11 mouse cellular contexts compared by ENCODE assay signal in the genomic region with DNA sequence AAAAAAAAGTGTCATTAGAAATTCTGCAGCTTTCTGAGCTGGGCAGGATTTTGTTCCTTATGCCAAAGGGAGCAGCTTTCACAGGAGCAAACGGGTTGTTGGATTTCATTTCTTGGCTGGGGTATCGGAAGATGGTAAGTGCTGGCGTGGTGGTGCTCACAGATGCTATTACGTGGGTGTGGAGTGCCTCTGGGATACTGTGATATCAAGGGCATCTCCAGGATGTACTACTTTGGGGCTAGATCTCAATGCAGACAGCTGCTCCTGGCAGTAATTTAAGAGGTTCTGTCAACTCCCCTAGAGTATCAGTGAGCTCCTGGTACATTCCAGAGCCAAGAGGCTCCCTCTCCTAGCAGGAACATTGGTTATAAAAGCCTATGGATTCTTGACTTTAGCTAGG. TPM values are rescaled to one million over a fixed set of nuclear protein-coding genes. Genes with fewer than 3 reads are reported as not detected.
DNase-seq lines count a peak whose midpoint lies in the region; ATAC-seq lines count a peak whose summit lies in the region.
"Had no signal": no experiment of that assay in that cellular context is flagged by ENCODE, and none has a peak within 500 bp of the region (broad histone marks: within the 10 kb centered on the region; RNA-seq: fewer than 3 reads in every experiment).

No protein-coding gene starts in this region.

- peaks cover 16% of the 10 kb centered on the region for H3K4me1 ChIP-seq in lung, embryonic 16.5 days (replicated peaks; ENCODE audit: control insufficient read depth, insufficient read depth, low read length)
- peaks cover 29% of the 10 kb centered on the region for H3K4me1 ChIP-seq in limb, embryonic 15.5 days
- no peaks in the 10 kb centered on the region; the same call in 1 of the 2 replicates for H3K4me1 ChIP-seq in intestine, embryonic 16.5 days (ENCODE audit: control insufficient read depth, insufficient read depth, low read length)
- no peaks in the 10 kb centered on the region for H3K4me1 ChIP-seq in hindbrain, embryonic 13.5 days (replicated peaks)
- H3K4me1 ChIP-seq: midbrain, embryonic 15.5 days had no signal

- H3K36me3 ChIP-seq in lung, embryonic 16.5 days (ENCODE audit: control insufficient read depth, insufficient read depth, low read length), result peaks cover 18% of the 10 kb centered on the region
- peaks cover 38% of the 10 kb centered on the region for H3K36me3 ChIP-seq in limb, embryonic 15.5 days
- H3K36me3 ChIP-seq in intestine, embryonic 16.5 days (ENCODE audit: control insufficient read depth, insufficient read depth, low read length), result peaks cover 2% of the 10 kb centered on the region; the same call in 1 of the 2 replicates
- H3K36me3 ChIP-seq in hindbrain, embryonic 13.5 days, result peaks cover 67% of the 10 kb centered on the region

- ATAC-seq in frontal cortex, adult (ENCODE audit: low TSS enrichment), result peak; percentile 84
- ATAC-seq in lung, embryonic 16.5 days (ENCODE audit: low read depth), result no peak; the same call in 1 of the 2 replicates
- no peak for ATAC-seq in limb, embryonic 15.5 days (ENCODE audit: insufficient number of reproducible peaks, low FRiP score, low TSS enrichment, low read depth)
- ATAC-seq in intestine, embryonic 16.5 days, result no peak
- no peak for ATAC-seq in hindbrain, embryonic 13.5 days (ENCODE audit: low FRiP score)
- ATAC-seq: inflammation-experienced regulatory T-cells, adult 6 months; midbrain, embryonic 15.5 days had no signal

- H3K4me3 ChIP-seq in lung, embryonic 16.5 days (ENCODE audit: low read length), result peak overlapping the region; percentile 41
- peak overlapping the region; percentile 39 for H3K4me3 ChIP-seq in limb, embryonic 15.5 days
- H3K4me3 ChIP-seq in intestine, embryonic 16.5 days (ENCODE audit: low read length), result no peak overlapping the region
- no peak overlapping the region for H3K4me3 ChIP-seq in hindbrain, embryonic 13.5 days
- H3K4me3 ChIP-seq: midbrain, embryonic 15.5 days had no signal

- H3K9ac ChIP-seq in lung, embryonic 16.5 days (ENCODE audit: low read length), result peak overlapping the region; percentile 64
- peak overlapping the region; percentile 46 for H3K9ac ChIP-seq in limb, embryonic 15.5 days
- no peak overlapping the region for H3K9ac ChIP-seq in intestine, embryonic 16.5 days (ENCODE audit: low read depth, low read length)
- no peak overlapping the region for H3K9ac ChIP-seq in hindbrain, embryonic 13.5 days
- H3K9ac ChIP-seq: midbrain, embryonic 15.5 days had no signal

- H3K9me3 ChIP-seq in lung, embryonic 16.5 days (ENCODE audit: control insufficient read depth, low read length), result no peaks in the 10 kb centered on the region
- H3K9me3 ChIP-seq in limb, embryonic 15.5 days, result no peaks in the 10 kb centered on the region
- no peaks in the 10 kb centered on the region for H3K9me3 ChIP-seq in intestine, embryonic 16.5 days (ENCODE audit: control insufficient read depth, low read length)
- no peaks in the 10 kb centered on the region for H3K9me3 ChIP-seq in hindbrain, embryonic 13.5 days
- H3K9me3 ChIP-seq: midbrain, embryonic 15.5 days had no signal

- DNase-seq in frontal cortex, postnatal 25 days (ENCODE audit: low spot score in 2 of 2), result no peak
- DNase-seq in lung, postnatal 10 days, result no peak
- DNase-seq in layer of hippocampus, adult 8-10 months (ENCODE audit: low spot score in 2 of 2), result peak; percentile 76 to 80
- DNase-seq: B cell, adult 2 months had no signal

- 64% methylated on average over 4 of the region's 4 CpGs for WGBS in lung, embryonic 16.5 days
- 73% methylated on average over 4 of the region's 4 CpGs for WGBS in limb, embryonic 15.5 days
- WGBS in intestine, embryonic 16.5 days, result 96% methylated on average over 4 of the region's 4 CpGs
- WGBS in hindbrain, embryonic 13.5 days, result 92% methylated on average over 4 of the region's 4 CpGs

- peak overlapping the region; percentile 78 for H3K27ac ChIP-seq in lung, embryonic 16.5 days (ENCODE audit: low read length)
- peak overlapping the region; percentile 94 for H3K27ac ChIP-seq in limb, embryonic 15.5 days
- H3K27ac ChIP-seq in intestine, embryonic 16.5 days (ENCODE audit: low read length), result no peak overlapping the region
- no peak overlapping the region for H3K27ac ChIP-seq in hindbrain, embryonic 13.5 days
- H3K27ac ChIP-seq: midbrain, embryonic 15.5 days had no signal

- peak overlapping the region; percentile 50 for H3K4me2 ChIP-seq in lung, embryonic 16.5 days (ENCODE audit: low read depth, low read length)
- H3K4me2 ChIP-seq in limb, embryonic 15.5 days, result peak overlapping the region; percentile 36
- H3K4me2 ChIP-seq in intestine, embryonic 16.5 days (ENCODE audit: low read depth, low read length), result no peak overlapping the region
- no peak overlapping the region for H3K4me2 ChIP-seq in hindbrain, embryonic 13.5 days
- H3K4me2 ChIP-seq: midbrain, embryonic 15.5 days had no signal

- no peaks in the 10 kb centered on the region for H3K27me3 ChIP-seq in lung, embryonic 16.5 days (ENCODE audit: control insufficient read depth, insufficient read depth, low read depth, low read length)
- no peaks in the 10 kb centered on the region for H3K27me3 ChIP-seq in limb, embryonic 15.5 days
- no peaks in the 10 kb centered on the region for H3K27me3 ChIP-seq in intestine, embryonic 16.5 days (replicated peaks; ENCODE audit: control insufficient read depth, insufficient read depth, low read length)
- H3K27me3 ChIP-seq in hindbrain, embryonic 13.5 days, result no peaks in the 10 kb centered on the region
- H3K27me3 ChIP-seq: midbrain, embryonic 15.5 days had no signal

RNA-seq across cellular contexts. Expression of a gene that starts 42.1 kb away (rescaled TPM):
- 232 TPM in 2 replicates for polyA plus RNA-seq in lung, embryonic 16.5 days (2015; fragmentation: Nextera tagmentation; extraction: Ambion mirVana)
- 100 to 1,000 TPM; 104 to 118 (median 109) TPM for total RNA-seq in layer of hippocampus, adult 8-10 months (2022)
- 273 and 293 TPM in 2 replicates for polyA plus RNA-seq in limb, embryonic 15.5 days (2015; fragmentation: Nextera tagmentation; extraction: Ambion mirVana)
- polyA plus RNA-seq in intestine, embryonic 16.5 days (2015; fragmentation: Nextera tagmentation; extraction: Ambion mirVana), result 195 and 219 TPM in 2 replicates
- polyA plus RNA-seq in hindbrain, embryonic 13.5 days (2015; fragmentation: Nextera tagmentation; extraction: Ambion mirVana), result 248 and 256 TPM in 2 replicates

Comparison
In these comparisons a context has a peak if more than half of its experiments do, and no peak if none do; other contexts are left out.
1. DNase-seq: peak in layer of hippocampus, adult 8-10 months (2 of 2); none in frontal cortex, postnatal 25 days (0 of 2) and lung, postnatal 10 days (single experiment).
2. H3K27ac ChIP-seq: peak in lung, embryonic 16.5 days (single experiment) and limb, embryonic 15.5 days (single experiment); none in intestine, embryonic 16.5 days (single experiment) and hindbrain, embryonic 13.5 days (single experiment).
3. H3K4me2 ChIP-seq: peak in lung, embryonic 16.5 days (single experiment) and limb, embryonic 15.5 days (single experiment); none in intestine, embryonic 16.5 days (single experiment) and hindbrain, embryonic 13.5 days (single experiment).
4. H3K4me3 ChIP-seq: peak in lung, embryonic 16.5 days (single experiment) and limb, embryonic 15.5 days (single experiment); none in intestine, embryonic 16.5 days (single experiment) and hindbrain, embryonic 13.5 days (single experiment).
5. H3K9ac ChIP-seq: peak in lung, embryonic 16.5 days (single experiment) and limb, embryonic 15.5 days (single experiment); none in intestine, embryonic 16.5 days (single experiment) and hindbrain, embryonic 13.5 days (single experiment).